Mouse (Mus musculus) heart, adult 2 months (tissue): ENCODE measurements around the gene Dph5. TPM values are rescaled to one million over a fixed set of nuclear protein-coding genes. Genes with fewer than 3 reads are reported as not detected.
A peak's percentile ranks its signal among the peaks of the same experiment; 100 is the strongest.

Experiments used
- DNase-seq, 2 experiments: peaks; one replicate each; pipeline ENCODE4 v3.0.0; 2021
- H3K27ac ChIP-seq: fragments of 200-600 bp; 2 replicates; pipeline ENCODE4 v1.8.1; 2022
- H3K27me3 ChIP-seq: fragments of 200-500 bp; 2 replicates; pipeline ENCODE4 v1.6.1; 2012; ENCODE audit warnings: mild to moderate bottlenecking, low read length, inconsistent platforms, mixed read lengths; ENCODE audit not compliant: control insufficient read depth, insufficient read depth
- H3K36me3 ChIP-seq: fragments of 200-500 bp; 2 replicates; pipeline ENCODE4 v1.6.1; 2012; ENCODE audit warnings: low read length, inconsistent platforms; ENCODE audit not compliant: control insufficient read depth, insufficient read depth
- H3K4me1 ChIP-seq: fragments of 200-500 bp; 2 replicates; pipeline ENCODE4 v1.6.1; 2011; ENCODE audit warnings: low read length; ENCODE audit not compliant: control insufficient read depth, insufficient read depth
- H3K4me3 ChIP-seq: fragments of 200-600 bp; 2 replicates; pipeline ENCODE4 v1.8.1; 2022
- H3K79me2 ChIP-seq: fragments of 200-500 bp; replicated peaks from 2 replicates; pipeline ENCODE4 v1.6.1; 2012; ENCODE audit warnings: mild to moderate bottlenecking, inconsistent platforms, low read length, moderate library complexity, mixed read lengths; ENCODE audit not compliant: control insufficient read depth, insufficient read depth
- H3K9ac ChIP-seq: fragments of 200-500 bp; 2 replicates; pipeline ENCODE4 v1.6.1; 2012; ENCODE audit warnings: low read depth, mild to moderate bottlenecking, control low read depth, inconsistent platforms, low read length, mixed read lengths
- CTCF ChIP-seq: fragments of 200-600 bp; IDR thresholded peaks from 2 replicates; pipeline ENCODE4 v1.8.1; 2022; ENCODE audit warnings: antibody characterized with exemption, mild to moderate bottlenecking, moderate library complexity
- EP300 ChIP-seq: fragments of 200-500 bp; IDR thresholded peaks from 2 replicates; pipeline ENCODE4 v1.6.1; 2011; ENCODE audit warnings: low read depth, low read length, control low read depth; ENCODE audit not compliant: insufficient read depth
- POLR2A ChIP-seq: fragments of 200-500 bp; IDR thresholded peaks from 2 replicates; pipeline ENCODE4 v1.6.1; 2011; ENCODE audit warnings: mild to moderate bottlenecking, low read depth, low read length, control low read depth; ENCODE audit not compliant: insufficient read depth
- WGBS: fragments of 180-500 bp; shearing (Covaris S2); methylation state at CpG from one replicate; pipeline ENCODE4 v1.1.7; 2018; 5-methylcytosine and 5-hydroxymethylcytosine counted together
- intact Hi-C: fragments of 180-260 bp; cut with DNase I; formaldehyde crosslinking; loops from one replicate; pipeline ENCODE4 v1.15.1; 2025
- microRNA-seq, 2 experiments: library from miRNA; unstranded; fragments of <30 nt; microRNA quantifications; one replicate each; pipeline ENCODE4 v1.2.0; 2021
- polyA plus RNA-seq: library from polyadenylated mRNA; depleted of rRNA; stranded (reverse); fragments of >200 nt; gene quantifications from 2 replicates; pipeline ENCODE4 v1.2.3, GENCODE M21; 2012; rRNA removed
- total RNA-seq, 2 experiments: library from RNA; stranded (reverse); gene quantifications; 2 replicates each; pipeline ENCODE4 v1.2.3; 2021

Dph5 gene
- total and polyA plus RNA-seq, 3 experiments: 3.3 to 8.4 (median 5.8) TPM

- Histone ChIP-seq H3K27ac (no peak overlapping the region), H3K4me1 (no peaks in the 10 kb centered on the region), H3K27me3 (no peaks in the 10 kb centered on the region), H3K9ac (no peak overlapping the region), H3K79me2 (no peaks in the 10 kb centered on the region), H3K36me3 (no peaks in the 10 kb centered on the region), H3K4me3 (no peak overlapping the region)
- TF ChIP-seq CTCF (no peak), EP300 (no peak), POLR2A (no peak)
- DNase-seq: no peak
- intact Hi-C loops: no loop called here
- 91% methylated on average over 14 of the region's 14 CpGs for WGBS
Observed at GRCm38 (mm10) chr3:115971891-115972646, 84.4 kb downstream of the Dph5 start.

GRCm38 (mm10) chr3:115974228-115974627 is 86.6 kb downstream of the Dph5 start:
- TF ChIP-seq POLR2A (no peak), CTCF (no peak), EP300 (no peak)
- Histone ChIP-seq H3K4me3 (no peak overlapping the region), H3K27me3 (no peaks in the 10 kb centered on the region), H3K4me1 (no peaks in the 10 kb centered on the region), H3K36me3 (no peaks in the 10 kb centered on the region; the same call in 1 of the 2 replicates), H3K27ac (no peak overlapping the region), H3K9ac (no peak overlapping the region), H3K79me2 (no peaks in the 10 kb centered on the region)
- intact Hi-C loops: no loop called here
- 91% methylated on average over 6 of the region's 6 CpGs for WGBS
- DNase-seq: no peak

- Histone ChIP-seq H3K4me1 (no peaks in the 10 kb centered on the region), H3K36me3 (no peaks in the 10 kb centered on the region; the same call in 1 of the 2 replicates), H3K4me3 (no peak overlapping the region), H3K27ac (no peak overlapping the region), H3K9ac (no peak overlapping the region), H3K27me3 (no peaks in the 10 kb centered on the region), H3K79me2 (no peaks in the 10 kb centered on the region)
- WGBS: 76% methylated on average over 10 of the region's 10 CpGs
- TF ChIP-seq EP300: no peak
- no peak for TF ChIP-seq CTCF
- TF ChIP-seq POLR2A: no peak
- intact Hi-C loops: loop anchor here (5.0 kb wide), 1 partner anchor 88 kb away; the partner anchor contains the start of gene Dph5
- DNase-seq: no peak
Observed at GRCm38 (mm10) chr3:115974995-115975394, 87.4 kb downstream of the Dph5 start.

GRCm38 (mm10) chr3:115979000-115979399 is 91.4 kb downstream of the Dph5 start:
- intact Hi-C loops: loop anchor here (1.0 to 5.0 kb wide), 5 partner anchors 42 to 382 kb away; partner anchors contain the start of gene Dph5
- H3K9ac ChIP-seq: no peak overlapping the region
- no peaks in the 10 kb centered on the region for H3K4me1 ChIP-seq
- H3K36me3 ChIP-seq: no peaks in the 10 kb centered on the region; the same call in 1 of the 2 replicates
- no peak overlapping the region for H3K27ac ChIP-seq
- no peaks in the 10 kb centered on the region for H3K79me2 ChIP-seq
- 6% methylated on average over 1 of the region's 1 CpGs for WGBS
- no peak overlapping the region for H3K4me3 ChIP-seq
- no peak for DNase-seq
- H3K27me3 ChIP-seq: no peaks in the 10 kb centered on the region
- TF ChIP-seq EP300 (no peak), POLR2A (no peak), CTCF (peak; percentile 86)

- Histone ChIP-seq H3K4me3 (no peak overlapping the region), H3K79me2 (no peaks in the 10 kb centered on the region), H3K27ac (no peak overlapping the region), H3K27me3 (no peaks in the 10 kb centered on the region), H3K36me3 (no peaks in the 10 kb centered on the region; the same call in 1 of the 2 replicates), H3K9ac (no peak overlapping the region), H3K4me1 (no peaks in the 10 kb centered on the region)
- no peak for TF ChIP-seq POLR2A
- no peak for TF ChIP-seq EP300
- no peak for TF ChIP-seq CTCF
- no peak for DNase-seq
- intact Hi-C loops: no loop called here
- WGBS: 89% methylated on average over 8 of the region's 8 CpGs
Observed at GRCm38 (mm10) chr3:115983217-115983616, 95.6 kb downstream of the Dph5 start.

Small RNA genes lying within 50 kb of the gene (microRNA-seq; reads per million reads assigned to microRNA genes)
- gene Mir669n: 0 reads per million in 2 experiments

Other genes with a start within 250 kb of the Dph5 start
- 10 to 100 TPM; 53.8 to 72.1 TPM for gene S1pr1, start 172.8 kb upstream of the Dph5 start, total RNA-seq
- gene S1pr1, start 172.8 kb upstream of the Dph5 start, polyA plus RNA-seq: 67.0 and 90.6 TPM in 2 replicates
- gene Slc30a7, start 119.6 kb downstream of the Dph5 start, total RNA-seq: 10 to 100 TPM in 1 of 2 experiments, 1 to 10 TPM in 1; 10.0 to 13.6 TPM
- 5.4 and 12.6 TPM in 2 replicates for gene Slc30a7, start 119.6 kb downstream of the Dph5 start, polyA plus RNA-seq
- 10 to 100 TPM; 11.6 to 14.1 TPM for gene Extl2, start 119.6 kb downstream of the Dph5 start, total RNA-seq
- gene Extl2, start 119.6 kb downstream of the Dph5 start, polyA plus RNA-seq: 9.2 and 15.9 TPM in 2 replicates
- 10 to 100 TPM; 14.7 to 15.3 TPM for gene Vcam1, start 241.9 kb downstream of the Dph5 start, total RNA-seq
- 5.8 and 9.6 TPM in 2 replicates for gene Vcam1, start 241.9 kb downstream of the Dph5 start, polyA plus RNA-seq